Mouse (Mus musculus): ENCODE measurements at regions not wholly inside any gene's neighbourhood (a gene's known extent, or its start where the extent isn't known, plus 50 kb on each side); places are given as distances from the start of the nearest gene placed in this dataset.

DNA sequence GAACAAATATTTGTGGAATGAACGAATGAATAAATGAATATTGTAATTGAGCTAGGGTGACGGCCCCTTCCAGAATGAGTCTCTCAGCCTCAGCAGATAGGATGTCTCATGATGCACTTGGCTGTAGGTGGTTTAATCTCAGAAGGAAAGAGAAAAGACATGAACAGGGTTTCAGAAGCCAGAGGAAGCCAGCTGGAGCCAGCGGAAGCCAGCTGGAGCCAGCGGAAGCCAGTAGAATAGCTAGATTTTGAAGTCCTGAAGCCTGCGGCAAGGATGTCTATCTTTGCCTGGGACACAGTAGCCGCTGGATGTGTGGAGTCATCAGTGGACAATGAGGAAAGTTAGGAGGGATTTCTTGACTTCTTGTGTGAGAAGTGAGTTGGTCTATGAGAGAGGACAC lies 188.3 kb upstream of the Ppp2r3a start:
- DNase-seq, result no peak

DNA sequence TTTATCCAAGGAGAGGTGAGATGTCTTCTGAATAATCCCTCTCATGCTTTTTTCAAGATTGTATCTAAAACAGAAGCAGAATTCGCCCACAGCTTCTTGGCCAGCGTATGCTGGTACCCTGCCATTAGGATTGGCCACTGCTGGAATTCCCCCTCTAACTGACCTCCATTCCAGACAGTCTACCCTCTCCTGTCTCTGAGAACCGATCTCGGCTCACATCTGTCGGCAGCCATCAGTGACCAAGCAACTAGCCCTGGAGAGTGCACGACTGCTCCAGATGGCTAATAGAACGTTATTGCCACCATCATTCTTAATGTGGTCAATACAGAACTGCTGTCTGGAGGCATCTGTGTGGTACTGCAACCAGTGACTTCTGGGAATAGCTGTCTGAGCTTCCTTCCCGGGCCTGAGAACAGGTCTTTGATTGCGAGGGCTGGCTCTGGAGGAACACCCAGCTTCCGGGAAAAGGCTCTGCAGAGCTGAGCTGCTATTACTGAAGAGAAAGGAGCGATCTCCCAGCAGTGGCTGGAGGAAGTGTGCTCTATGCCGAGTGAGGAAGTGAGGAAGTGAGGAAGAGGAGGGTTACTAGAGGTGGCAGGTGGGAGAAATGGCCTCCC lies 187.1 kb upstream of the Ppp2r3a start:
- no peak for DNase-seq

DNA sequence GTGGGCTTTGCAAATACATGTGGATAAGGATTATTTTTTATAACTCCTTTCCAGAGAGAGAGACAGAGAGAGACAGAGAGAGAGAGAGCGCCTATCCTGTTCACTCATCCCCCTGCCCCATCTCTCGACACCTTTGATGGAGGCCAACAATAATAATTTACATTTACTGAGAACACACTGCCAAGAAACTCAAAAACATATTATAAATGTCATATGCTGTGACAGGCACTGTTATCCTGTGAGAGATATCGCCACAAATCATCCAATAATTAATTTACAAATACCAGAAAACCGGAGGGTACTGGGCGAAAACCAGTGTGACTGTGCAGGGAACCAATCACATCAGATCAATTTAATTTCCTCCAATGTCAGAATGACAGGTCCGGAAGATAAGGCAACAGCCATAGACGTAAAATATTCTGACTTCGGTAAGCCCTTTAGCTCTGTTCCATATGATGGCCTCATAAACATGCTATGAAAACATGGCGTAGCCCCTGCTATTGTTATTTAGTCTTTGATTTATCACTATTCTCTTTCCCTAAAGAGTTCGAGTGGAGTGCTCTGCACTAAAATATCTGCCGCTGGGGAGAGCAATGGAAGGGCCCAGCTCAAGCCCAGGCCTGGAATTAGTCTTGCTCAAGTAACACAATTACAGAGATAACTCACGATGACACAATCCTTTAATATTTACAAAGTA lies 173.5 kb upstream of the Ppp2r3a start:
- no peak for DNase-seq

DNA sequence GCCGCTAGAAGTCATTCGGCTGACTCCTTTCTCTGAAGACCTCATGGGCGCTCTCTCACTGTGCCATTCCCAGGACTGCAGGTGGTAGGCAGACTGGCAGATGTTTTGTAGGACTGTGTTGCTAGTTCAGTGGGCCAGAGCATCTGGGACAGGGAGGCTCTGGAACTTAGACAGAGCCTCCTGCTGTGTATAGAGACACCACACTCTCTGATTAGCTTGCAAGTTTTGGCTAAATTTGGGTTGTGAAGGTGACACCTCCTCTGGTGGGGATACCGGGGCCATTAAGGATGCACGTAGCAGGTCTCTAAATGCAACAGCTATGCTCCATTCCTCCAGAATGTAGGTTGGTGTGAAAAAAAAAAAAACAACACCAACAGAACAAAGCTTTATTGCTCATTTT lies 171.4 kb upstream of the Ppp2r3a start:
- DNase-seq, result no peak

DNA sequence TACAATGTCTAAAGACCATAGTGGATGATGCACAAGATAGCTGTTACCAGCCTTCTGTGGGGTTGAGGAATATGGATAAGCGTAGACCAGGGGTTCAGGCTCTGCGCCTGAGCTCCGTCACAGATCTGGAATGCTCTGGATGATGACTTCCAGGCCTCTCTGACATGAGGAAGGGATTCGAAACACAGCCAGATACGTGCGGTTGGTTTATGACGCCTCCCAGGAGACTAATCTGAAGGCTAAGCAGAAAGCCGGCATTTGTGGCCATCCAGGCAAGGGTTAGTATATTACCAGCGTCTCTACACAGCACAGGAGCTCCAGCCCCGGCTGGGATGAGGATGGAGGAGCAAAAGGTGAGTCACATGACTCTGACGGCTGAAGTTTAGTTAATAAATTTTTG lies 170.4 kb upstream of the Ppp2r3a start:
- peak in 1 of 2 experiments; percentile 41 for DNase-seq

DNA sequence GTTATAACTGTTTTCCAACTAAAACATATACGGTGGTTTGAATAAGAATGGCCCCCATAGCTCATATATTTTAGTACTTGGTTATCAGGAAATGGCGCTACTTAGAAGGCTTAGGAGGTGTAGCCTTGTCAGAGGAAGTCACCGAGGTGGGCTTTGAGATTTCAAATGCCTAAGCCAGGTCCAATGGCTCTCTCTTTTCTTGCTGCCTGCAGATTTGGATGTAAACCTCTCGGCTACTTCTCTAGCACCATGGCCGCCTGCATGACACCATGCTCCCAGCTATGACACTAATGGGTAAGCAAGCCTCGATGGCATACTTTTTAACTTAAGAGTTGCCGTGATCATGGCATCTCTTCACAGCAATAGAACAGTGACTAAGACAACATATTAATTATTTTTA lies 169.5 kb upstream of the Ppp2r3a start:
- DNase-seq, result no peak

DNA sequence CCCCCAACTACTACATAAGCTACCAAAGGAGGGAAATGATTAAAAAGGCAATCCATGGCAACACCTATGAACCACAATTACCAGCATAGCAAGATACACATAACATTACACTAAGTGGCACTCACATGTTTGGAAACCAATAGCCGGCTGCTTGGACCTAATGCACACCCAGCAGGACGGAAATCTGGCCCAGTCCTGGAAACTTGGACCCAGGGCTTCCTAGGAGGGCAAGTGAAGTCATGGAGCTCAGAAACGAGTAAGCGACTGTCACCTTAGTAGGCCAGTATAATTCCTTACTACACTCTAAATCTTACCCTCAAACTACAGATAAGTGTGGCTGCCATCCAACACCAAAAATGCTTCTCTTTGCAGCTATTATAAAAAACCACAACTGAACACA lies 168.6 kb upstream of the Ppp2r3a start:
- DNase-seq, result no peak

DNA sequence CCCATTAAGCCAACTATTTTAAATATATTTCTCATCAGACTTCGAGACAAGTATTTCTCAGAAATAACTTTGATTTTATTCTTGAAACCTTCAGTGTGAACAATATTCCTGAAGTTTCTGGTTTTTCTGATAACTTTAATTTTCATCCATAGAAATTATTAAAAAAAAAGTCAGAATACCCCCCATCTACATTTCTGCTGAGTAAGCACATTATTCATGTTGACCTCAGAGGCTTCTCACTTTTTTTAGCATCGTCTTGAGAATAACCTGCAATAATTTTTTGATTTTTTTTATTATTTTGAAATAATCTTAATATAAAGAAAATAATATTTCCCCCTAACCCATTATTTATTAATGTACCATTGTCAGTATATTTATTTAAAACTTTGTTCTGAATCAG lies 166.1 kb upstream of the Ppp2r3a start:
- DNase-seq, result no peak

DNA sequence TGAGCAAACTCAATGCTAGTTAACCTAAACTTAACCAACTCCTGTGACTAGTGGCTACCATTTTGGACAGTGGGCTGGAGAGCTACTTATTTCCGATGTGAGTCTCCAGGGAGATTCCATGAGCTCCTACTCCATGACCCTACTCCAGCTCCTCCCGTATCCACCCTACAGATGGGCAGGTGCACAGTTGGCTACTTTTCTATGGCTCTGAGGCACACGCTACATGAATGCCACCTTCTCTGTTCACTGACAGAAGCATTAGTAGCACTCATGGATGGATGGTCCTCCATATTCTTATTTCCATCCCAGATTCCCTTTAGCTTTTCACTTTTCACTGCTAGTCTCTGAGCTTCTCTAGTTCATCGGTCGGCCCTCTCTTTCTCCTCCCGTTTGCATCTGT lies 164.7 kb upstream of the Ppp2r3a start:
- no peak for DNase-seq

DNA sequence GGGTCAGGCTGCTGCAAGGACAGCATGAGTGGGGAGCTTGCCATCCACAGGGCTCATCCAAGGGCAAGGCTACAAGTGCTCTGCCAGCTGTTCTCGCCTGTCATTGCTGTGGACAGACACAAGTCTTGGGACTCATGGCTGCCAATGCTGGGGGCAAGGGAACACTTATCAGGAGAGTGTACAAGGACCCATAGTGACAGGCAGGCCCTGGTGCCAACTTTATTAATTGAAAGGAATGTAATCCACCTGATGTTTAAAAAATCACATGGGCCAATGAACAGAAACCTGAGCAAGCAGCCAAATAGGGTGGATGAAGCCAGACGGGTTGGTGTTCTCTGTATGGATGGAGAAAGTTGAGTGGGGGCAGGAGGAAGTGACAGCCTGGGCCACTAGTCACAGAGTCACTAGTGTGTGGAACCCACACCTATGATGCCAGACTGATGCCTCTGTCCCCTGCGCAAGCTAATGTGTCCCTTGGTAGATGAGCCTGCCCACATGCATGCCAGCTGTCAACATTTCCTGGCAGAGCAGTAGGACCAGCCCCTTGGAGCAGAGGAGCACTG lies 161.6 kb upstream of the Ppp2r3a start:
- DNase-seq, result no peak

DNA sequence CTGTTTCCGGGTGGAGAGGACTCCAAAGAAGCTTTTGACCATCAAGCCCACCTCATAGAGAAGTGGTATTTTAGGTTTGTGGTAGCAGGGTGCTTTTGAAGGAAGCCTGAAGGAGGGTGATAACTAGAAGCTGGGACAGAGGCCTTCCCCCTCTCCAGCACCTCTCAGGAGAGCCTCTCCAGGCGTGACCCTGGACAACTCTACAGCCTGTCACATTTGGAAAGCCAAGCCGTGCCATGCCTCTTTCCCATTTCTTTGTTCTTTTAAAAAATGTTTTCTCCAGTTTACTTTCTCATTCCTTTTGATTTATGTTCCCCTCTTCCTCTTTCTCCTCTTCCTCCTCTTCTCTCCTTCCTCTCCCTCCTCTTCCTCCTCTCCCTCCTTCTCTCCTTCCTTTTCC lies 160.4 kb upstream of the Ppp2r3a start:
- DNase-seq, result no peak

DNA sequence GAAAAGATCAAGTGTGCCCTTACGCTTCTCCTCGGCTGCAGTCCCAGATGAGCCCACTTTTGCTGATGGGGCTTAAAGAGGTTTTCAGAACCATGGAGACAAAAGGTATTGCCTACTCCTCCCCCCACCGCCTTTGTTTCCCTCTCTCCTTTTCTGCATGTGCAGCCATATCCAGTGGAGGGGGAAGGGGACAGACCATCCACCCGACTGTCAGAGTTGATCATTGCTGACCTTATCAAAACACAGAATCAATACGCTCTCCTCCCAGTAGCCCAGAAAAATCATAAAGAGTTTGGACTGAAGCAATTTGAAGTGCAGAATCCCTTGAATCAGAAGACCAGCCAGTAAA lies 159.9 kb upstream of the Ppp2r3a start:
- DNase-seq, result no peak

DNA sequence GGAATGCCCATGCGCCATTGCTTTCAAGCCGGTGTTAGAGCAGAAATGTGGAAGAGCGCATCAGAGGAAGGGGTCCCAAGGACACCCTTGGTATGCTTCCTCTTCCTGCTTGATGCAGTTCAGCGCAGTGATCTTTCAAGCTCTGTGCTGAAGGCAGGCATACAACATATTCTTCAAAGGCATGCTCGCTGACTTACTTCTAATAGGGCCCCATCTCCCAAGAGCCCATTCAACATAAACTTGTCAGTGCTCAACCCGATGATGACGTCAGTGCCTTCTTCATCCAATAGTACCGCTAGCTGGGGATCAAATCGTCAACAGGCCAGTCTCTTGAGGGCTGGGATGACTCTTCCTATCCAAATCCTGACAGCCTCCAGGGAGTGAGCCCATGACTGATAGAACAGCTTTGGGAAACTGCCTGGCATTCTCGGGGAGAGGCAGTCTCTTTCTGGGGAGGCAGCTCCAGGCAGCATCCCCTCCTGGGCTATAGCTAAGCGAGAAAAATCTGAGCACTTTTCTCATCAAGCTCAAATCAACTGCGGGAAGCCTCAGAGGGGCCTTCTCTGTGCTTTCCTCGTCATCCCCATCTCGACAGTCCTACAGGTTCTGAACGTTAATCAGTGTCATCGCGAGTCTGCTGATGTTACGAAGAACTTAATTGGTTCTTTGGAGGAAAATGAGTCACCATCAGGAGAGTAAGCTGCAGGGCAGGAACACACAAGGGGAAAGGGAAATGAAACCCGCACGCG lies 159.4 kb upstream of the Ppp2r3a start:
- no peak for DNase-seq

DNA sequence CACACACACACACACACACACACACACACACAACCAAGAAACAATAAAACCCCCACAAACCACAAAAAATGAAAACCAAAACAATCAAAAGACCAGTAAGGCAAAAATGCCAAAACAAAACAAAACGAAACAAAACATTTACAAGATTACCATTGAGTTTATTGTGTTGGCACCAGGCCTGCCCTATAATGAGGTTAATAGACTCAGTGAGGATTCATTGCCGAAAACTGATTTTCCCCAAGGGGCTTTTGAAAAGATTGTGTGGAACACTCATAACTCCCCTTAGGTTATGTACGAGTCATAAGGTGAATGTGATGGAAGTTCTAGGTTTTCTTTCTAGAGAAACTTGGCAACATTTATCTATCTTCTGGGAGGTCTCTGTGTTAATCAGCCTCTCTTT lies 158.8 kb upstream of the Ppp2r3a start:
- DNase-seq, result peak in 1 of 2 experiments; percentile 53

DNA sequence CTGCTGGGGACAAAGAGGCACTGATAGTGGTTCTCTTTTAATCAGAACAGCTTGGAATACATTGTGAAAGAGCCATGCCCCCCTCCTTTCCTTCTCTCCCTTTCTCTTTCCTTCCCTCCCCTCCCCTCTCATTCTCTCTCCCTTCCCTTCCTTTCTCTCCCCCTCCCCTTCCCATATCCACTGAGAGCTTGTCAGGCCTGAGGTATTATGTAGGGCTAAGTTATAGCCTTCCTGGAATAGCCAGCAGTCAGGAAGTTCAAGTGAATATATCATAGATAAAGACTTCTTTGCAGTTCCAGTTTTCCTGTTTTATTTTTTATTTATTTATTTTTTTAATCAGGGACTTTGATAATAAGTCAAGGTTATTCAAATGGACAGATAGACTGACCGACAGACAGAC lies 156.5 kb upstream of the Ppp2r3a start:
- DNase-seq, result no peak

DNA sequence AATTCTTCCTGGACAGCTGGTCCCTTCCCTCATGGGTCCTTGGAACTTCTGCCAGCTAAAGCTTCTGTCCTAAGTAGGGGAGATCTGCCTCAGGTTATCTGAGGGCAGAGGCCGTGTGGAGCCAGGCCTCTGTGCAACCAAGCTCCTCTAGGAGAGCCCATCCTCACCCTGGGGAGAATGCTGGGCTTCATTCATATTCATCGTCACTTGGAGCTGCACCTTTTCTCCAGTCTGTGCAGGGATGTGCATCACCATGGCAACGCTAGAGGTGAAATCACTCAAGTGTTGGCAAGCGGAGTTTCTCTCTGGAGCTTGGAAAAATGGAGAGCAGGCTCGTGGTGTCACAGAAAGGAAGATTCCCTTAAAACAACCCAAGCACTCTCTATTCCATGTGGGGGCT lies 155.5 kb upstream of the Ppp2r3a start:
- DNase-seq, result no peak

DNA sequence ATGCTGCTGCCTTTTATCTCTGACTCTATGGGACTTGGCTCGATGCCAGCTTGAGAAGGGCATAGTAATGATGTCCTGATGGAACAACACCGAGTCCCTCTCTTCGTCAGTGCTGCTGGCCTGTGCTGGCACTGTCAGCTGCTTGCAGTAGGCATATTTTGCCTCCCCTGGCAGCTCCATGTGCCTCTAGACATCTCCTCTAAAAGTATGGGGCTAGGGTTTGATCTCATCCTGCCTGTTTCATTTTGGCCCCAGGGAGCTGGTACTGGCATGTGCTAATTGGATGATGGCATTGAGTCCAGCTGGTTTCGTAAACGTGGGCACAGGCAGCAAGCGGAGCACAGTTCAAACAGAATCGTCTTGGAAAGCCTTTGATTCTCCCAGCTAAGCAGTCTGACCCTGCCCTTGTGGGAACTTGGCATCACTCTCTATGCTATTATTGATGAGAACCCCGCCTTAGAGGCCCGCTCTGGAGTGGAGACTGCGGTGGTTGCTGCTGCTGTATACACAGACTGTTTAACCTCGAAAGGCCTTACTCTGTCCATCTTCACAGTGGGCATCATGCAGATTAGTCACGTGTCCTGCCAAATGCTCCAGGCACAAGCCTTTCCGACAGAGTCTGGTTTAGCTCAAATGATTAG lies 153.0 kb upstream of the Ppp2r3a start:
- DNase-seq, result no peak

DNA sequence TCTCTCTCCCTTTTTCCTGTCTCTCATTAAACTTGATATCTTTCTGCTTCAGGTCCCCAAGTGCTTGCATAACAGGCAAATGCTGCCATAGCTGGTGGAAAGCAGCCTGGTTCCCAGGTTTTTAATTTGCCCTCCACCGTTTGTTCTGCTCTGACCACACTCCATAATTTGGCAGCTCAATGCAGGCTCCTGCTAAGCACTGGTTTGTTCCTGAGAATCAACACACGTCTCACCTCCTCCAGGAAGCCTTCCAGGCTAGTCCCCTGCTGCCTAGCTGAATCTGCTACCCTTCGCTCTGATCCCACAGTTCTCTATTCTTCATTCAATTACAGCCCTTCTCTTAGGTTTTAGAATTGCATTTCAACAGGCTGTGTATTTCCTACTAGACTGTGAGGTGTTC lies 152.4 kb upstream of the Ppp2r3a start:
- DNase-seq, result no peak

DNA sequence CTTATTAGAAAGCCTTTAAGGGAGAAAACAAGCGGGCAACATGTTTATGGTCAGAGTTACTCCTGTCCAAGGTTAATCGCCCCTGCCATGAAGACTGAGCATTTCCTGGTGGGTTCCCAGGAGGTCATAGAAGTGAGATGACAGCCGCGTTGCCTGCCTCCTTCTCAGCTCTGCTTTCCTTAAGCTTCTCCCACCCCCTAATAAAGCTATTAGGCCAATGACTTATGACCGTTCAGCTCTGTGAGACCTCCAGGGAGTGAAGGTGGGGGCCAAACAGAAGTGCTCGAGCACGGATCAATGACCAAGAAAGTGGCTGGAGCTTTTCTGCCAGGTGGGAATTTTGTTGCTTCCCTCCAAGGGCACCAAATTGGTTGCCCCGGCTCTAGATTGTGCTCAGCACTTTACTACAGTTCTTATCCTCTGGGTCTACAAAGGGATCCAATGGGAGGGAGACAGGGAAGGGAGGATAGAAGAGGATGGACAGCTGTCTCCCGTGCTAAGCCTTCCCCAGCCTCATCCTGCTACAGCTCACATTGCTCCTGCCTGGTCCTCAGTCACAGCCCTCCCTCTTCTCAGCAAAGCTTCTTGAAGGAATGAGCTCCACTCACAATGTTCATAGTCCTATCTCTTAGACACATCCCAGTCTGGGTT lies 151.1 kb upstream of the Ppp2r3a start:
- no peak for DNase-seq

DNA sequence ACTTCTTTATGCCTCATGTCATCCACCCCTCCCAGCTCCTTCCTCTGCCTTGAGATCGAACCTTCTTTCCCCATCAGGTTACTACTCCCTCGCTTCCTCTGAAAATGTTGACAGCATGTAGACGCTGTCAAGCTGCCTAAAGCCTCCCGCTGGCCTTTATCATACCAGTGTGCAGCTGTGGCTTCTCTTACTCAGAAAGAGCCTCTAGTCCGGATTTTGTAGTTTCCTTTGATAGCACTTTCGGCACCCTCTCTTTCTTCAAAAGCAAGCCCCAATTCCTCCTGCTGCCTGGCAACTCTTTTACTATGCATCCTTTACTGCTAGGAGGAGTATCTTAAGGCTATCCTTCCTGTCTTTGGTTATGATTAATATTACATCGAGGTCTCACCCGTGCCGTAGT lies 149.8 kb upstream of the Ppp2r3a start:
- DNase-seq, result peak in 1 of 2 experiments; percentile 44

DNA sequence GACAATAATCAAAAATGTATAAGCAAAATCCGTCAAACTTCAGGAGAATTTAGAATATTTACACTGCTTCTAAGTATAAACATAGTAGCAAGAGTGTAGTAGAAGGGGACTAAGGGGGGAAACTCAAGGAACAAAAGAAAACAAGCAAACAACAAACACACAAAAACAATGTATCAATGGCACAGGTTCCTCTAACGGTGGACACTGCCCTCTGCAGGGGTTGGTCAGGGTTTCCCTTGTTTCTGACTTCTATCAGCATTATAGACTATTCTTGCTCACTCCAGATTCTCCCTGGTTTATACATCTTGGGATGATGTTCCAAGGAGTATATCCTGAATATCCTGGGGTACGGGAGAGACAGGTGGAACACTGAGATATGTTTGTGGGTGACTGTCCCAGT lies 147.3 kb upstream of the Ppp2r3a start:
- no peak for DNase-seq

DNA sequence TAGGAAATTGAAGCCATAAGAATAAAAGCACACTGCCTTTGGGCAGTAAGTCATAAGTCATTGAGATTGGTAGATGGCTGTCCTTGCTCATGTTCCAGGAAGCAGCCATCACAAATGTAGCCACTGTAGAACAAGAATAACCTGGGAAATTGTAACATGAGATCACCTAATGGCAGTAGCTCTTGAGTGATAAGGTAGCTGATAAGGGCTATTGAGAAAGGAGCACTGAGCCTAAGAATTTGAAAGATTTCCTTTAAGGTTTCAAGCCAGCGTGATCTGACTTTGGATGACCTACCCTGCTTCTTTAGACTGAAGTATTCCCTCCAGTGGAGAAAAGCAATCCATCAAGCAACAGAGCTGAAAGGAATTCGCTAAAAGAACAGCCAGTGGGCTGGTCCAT lies 117.8 kb upstream of the Ppp2r3a start:
- no peak for DNase-seq

DNA sequence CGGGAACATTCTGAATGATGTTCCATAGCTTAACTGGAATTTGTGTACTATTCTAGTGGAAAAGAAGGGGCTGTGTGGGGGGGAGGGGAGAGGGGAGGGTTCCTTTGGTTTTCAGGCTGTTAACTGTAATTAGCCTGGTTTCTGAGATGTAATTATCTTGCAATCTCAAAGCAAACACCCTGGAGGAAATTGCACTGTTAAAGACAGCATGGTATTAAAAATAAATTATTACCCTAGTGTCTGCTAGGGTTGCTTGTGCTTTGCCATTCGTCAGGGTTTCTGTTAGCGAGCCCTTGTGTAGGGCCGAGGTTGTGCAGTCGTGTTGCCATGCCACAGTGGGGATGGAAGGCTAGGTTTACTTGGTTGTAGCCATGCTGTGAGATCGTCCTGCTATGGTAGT lies 105.0 kb upstream of the Ppp2r3a start:
- no peak for DNase-seq
